Mouse (Mus musculus) left cerebral cortex, adult 6 months (tissue): ENCODE results near the gene Olfr389. TPM values are rescaled to one million over a fixed set of nuclear protein-coding genes. Genes with fewer than 3 reads are reported as not detected.

Experiments
- long read RNA-seq, 2 experiments: library from polyadenylated mRNA; unstranded; transcript quantifications; one replicate each; pipeline ENCODE4 v2.0.0; 2019 to 2020
- polyA plus RNA-seq: library from polyadenylated mRNA; unstranded; fragments of <200 nt; fragmentation: Nextera tagmentation; gene quantifications from 2 replicates; pipeline ENCODE4 v1.2.3, GENCODE M21; 2021

Gene Olfr389
- polyA plus RNA-seq = not detected in 2 replicates
- long read RNA-seq, experiment 1 = 0 reads
- long read RNA-seq, experiment 2 = 0 reads

GRCm38 (mm10) chr11:73780613-73781012 is at the start of gene Olfr389:
Gene Olfr389, minus strand, starts transcription at chr11:73780713.

GRCm38 (mm10) chr11:73816949-73817348 is 36.4 kb upstream of the Olfr389 start, which contains the start of gene Olfr392:
Gene Olfr392, minus strand, starts transcription at chr11:73817049.

DNA sequence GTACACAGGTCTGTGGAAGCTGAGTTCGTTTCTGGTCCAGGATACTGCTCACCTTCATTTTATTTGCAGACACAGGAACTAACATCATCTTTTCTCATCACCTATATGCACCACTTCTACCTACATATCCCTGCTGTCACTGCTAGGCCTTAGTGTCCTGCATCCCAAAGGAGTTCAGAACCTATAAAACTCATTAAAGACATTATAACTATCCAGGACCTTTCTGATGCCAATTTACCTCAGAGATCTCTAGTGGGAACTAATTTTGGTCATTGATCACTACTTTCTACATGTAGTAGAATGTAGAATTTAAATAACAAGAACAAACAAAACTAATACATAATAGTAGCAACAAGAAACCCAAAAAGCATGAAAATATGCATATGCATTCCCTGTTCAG is 22.4 kb upstream of the Olfr389 start, which contains the start of gene Olfr391-ps:
TSS of gene Olfr391-ps (minus strand) at position 101 of the 400 bp plus-strand sequence.

DNA sequence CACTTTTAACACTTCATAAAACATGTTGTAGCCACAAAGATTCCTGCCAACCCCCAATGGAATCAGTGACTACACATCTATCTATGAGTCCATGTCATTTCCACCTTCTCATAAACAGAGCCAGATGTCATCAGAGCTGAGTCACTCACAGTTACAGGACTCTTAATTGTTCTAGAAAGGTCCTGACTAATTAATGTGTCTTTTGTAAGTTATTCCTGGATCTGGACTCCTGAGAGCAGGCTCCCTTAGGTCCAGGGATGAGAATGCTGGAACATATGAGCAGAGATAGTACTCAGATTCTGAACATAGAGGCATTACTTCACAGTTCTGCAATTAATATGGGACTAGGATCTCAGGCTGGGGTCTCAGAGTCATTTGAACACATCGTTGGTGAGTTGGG is 2.2 kb upstream of the Olfr389 start, which contains the start of gene Olfr390:
TSS of gene Olfr390 (plus strand) at position 301 of the 400 bp plus-strand sequence.

Other genes with a start within 250 kb of the Olfr389 start
- gene Olfr385, start 187.7 kb downstream of the Olfr389 start, polyA plus RNA-seq = not detected in 2 replicates
- not detected in 2 replicates for gene Olfr384, start 182.1 kb downstream of the Olfr389 start, polyA plus RNA-seq
- gene Zfp735, start 91.9 kb downstream of the Olfr389 start, polyA plus RNA-seq = not detected in 2 replicates
- gene Olfr390, start 2.3 kb upstream of the Olfr389 start, polyA plus RNA-seq = not detected in 2 replicates
- not detected in 2 replicates for gene Olfr391-ps, start 22.3 kb upstream of the Olfr389 start, polyA plus RNA-seq
- gene Olfr392, start 36.3 kb upstream of the Olfr389 start, polyA plus RNA-seq = not detected in 2 replicates
- not detected in 2 replicates for gene Olfr393, start 70.7 kb upstream of the Olfr389 start, polyA plus RNA-seq
- not detected in 2 replicates for gene Olfr394, start 110.1 kb upstream of the Olfr389 start, polyA plus RNA-seq
- gene Olfr395, start 128.6 kb upstream of the Olfr389 start, polyA plus RNA-seq = not detected in 2 replicates
- not detected in 2 replicates for gene Olfr23, start 156.0 kb upstream of the Olfr389 start, polyA plus RNA-seq
- not detected in 2 replicates for gene Olfr397, start 180.1 kb upstream of the Olfr389 start, polyA plus RNA-seq
- not detected in 2 replicates for gene Olfr398, start 209.7 kb upstream of the Olfr389 start, polyA plus RNA-seq